Mouse (Mus musculus): ENCODE measurements around the gene Tmem40.

GRCm38 (mm10) chr6:115687753-115688152 lies 74.5 kb downstream of the Tmem40 start:
- TF ChIP-seq CTCF (conservative IDR thresholded peaks at IDR 0.05; ENCODE audit: insufficient read depth, insufficient read length, low read depth, low read length) (no peak), POLR2A (IDR thresholded peaks at IDR 0.05; ENCODE audit: low read depth, low read length) (no peak)

Data from kidney, adult 2 months (tissue).